Comparison of ENCODE assay signal across 8 mouse cellular contexts in genomic region chr12:38788621-38789020, GRCm38 (mm10). TPM values are rescaled to one million over a fixed set of nuclear protein-coding genes. Genes with fewer than 3 reads are reported as not detected.
DNase-seq lines count a peak whose midpoint lies in the region; ATAC-seq lines count a peak whose summit lies in the region.

No protein-coding gene starts in this region.

- 40% methylated on average over 6 of the region's 6 CpGs for WGBS in liver, embryonic 16.5 days (ENCODE audit: insufficient replicate concordance)
- WGBS in liver, embryonic 11.5 days = 45% methylated on average over 6 of the region's 6 CpGs
- WGBS in embryonic facial prominence, embryonic 14.5 days = 14% methylated on average over 6 of the region's 6 CpGs
- 16% methylated on average over 6 of the region's 6 CpGs for WGBS in stomach, embryonic 14.5 days

- no peak overlapping the region for H3K27ac ChIP-seq in liver, embryonic 16.5 days (ENCODE audit: low read length)
- no peak overlapping the region for H3K27ac ChIP-seq in liver, embryonic 11.5 days (ENCODE audit: low read depth, low read length)
- peak overlapping the region; percentile 68 for H3K27ac ChIP-seq in embryonic facial prominence, embryonic 14.5 days (replicated peaks; ENCODE audit: low read depth, low read length)
- peak overlapping the region; percentile 12; the same call in 1 of the 2 replicates for H3K27ac ChIP-seq in stomach, embryonic 14.5 days (ENCODE audit: low read length)

- no peaks in the 10 kb centered on the region for H3K27me3 ChIP-seq in liver, embryonic 16.5 days (ENCODE audit: control insufficient read depth, insufficient read depth, low read depth, low read length)
- H3K27me3 ChIP-seq in liver, embryonic 11.5 days (replicated peaks; ENCODE audit: control insufficient read depth, insufficient read depth, low read length) = no peaks in the 10 kb centered on the region
- no peaks in the 10 kb centered on the region for H3K27me3 ChIP-seq in embryonic facial prominence, embryonic 14.5 days (replicated peaks; ENCODE audit: control insufficient read depth, insufficient read depth, low read length)
- H3K27me3 ChIP-seq in stomach, embryonic 14.5 days (ENCODE audit: control insufficient read depth, insufficient read depth, low read length) = no peaks in the 10 kb centered on the region

- no peaks in the 10 kb centered on the region for H3K9me3 ChIP-seq in liver, embryonic 16.5 days (replicated peaks; ENCODE audit: control insufficient read depth, low read length)
- no peaks in the 10 kb centered on the region for H3K9me3 ChIP-seq in liver, embryonic 11.5 days (ENCODE audit: control insufficient read depth, low read length)
- no peaks in the 10 kb centered on the region for H3K9me3 ChIP-seq in embryonic facial prominence, embryonic 14.5 days (ENCODE audit: control insufficient read depth, low read length)
- no peaks in the 10 kb centered on the region for H3K9me3 ChIP-seq in stomach, embryonic 14.5 days (ENCODE audit: control insufficient read depth, low read depth, low read length)

- H3K4me1 ChIP-seq in liver, embryonic 16.5 days (ENCODE audit: control insufficient read depth, low read depth, low read length) = no peaks in the 10 kb centered on the region
- H3K4me1 ChIP-seq in liver, embryonic 11.5 days (replicated peaks; ENCODE audit: control insufficient read depth, insufficient read depth, low read length) = no peaks in the 10 kb centered on the region
- H3K4me1 ChIP-seq in embryonic facial prominence, embryonic 14.5 days (ENCODE audit: control insufficient read depth, insufficient read depth, low read length) = peaks cover 12% of the 10 kb centered on the region
- H3K4me1 ChIP-seq in stomach, embryonic 14.5 days (ENCODE audit: control insufficient read depth, insufficient read depth, low read length) = peaks cover 8% of the 10 kb centered on the region; the same call in 1 of the 2 replicates

- H3K9ac ChIP-seq in liver, embryonic 16.5 days (ENCODE audit: low read depth, low read length) = no peak overlapping the region
- H3K9ac ChIP-seq in liver, embryonic 11.5 days (ENCODE audit: low read depth, low read length) = no peak overlapping the region
- H3K9ac ChIP-seq in embryonic facial prominence, embryonic 14.5 days (ENCODE audit: low read depth, low read length) = no peak overlapping the region
- H3K9ac ChIP-seq in stomach, embryonic 14.5 days (replicated peaks; ENCODE audit: low read depth, low read length) = no peak overlapping the region; the same call in 1 of the 2 replicates

- DNase-seq in liver, embryonic 11.5 days (ENCODE audit: low spot score) = no peak
- DNase-seq in adipocyte (ENCODE audit: low spot score) = peak; percentile 88
- peak; percentile 92 for DNase-seq in embryonic facial prominence, embryonic 14.5 days (ENCODE audit: low spot score)
- DNase-seq in heart, postnatal 10 days = peak; percentile 74 to 76
- DNase-seq in kidney, postnatal 36 days = peak; percentile 41 to 75
- no peak for DNase-seq in left cerebral cortex, adult 8-10 months (ENCODE audit: low spot score in 2 of 2)

- H3K4me3 ChIP-seq in liver, embryonic 16.5 days (ENCODE audit: low read depth, low read length) = no peak overlapping the region
- H3K4me3 ChIP-seq in liver, embryonic 11.5 days (ENCODE audit: low read depth, low read length) = no peak overlapping the region
- H3K4me3 ChIP-seq in embryonic facial prominence, embryonic 14.5 days (ENCODE audit: low read depth, low read length) = peak overlapping the region; percentile 6; the same call in 1 of the 2 replicates
- H3K4me3 ChIP-seq in stomach, embryonic 14.5 days (ENCODE audit: low read depth, low read length) = no peak overlapping the region

- H3K4me2 ChIP-seq in liver, embryonic 16.5 days (ENCODE audit: low read depth, low read length) = no peak overlapping the region
- no peak overlapping the region for H3K4me2 ChIP-seq in liver, embryonic 11.5 days
- H3K4me2 ChIP-seq in embryonic facial prominence, embryonic 14.5 days (ENCODE audit: low read depth, low read length) = peak overlapping the region; percentile 47
- peak overlapping the region; percentile 2; the same call in 1 of the 2 replicates for H3K4me2 ChIP-seq in stomach, embryonic 14.5 days (replicated peaks; ENCODE audit: low read depth, low read length)

- intact Hi-C loops in heart, postnatal 10 days (cut with DNase I) = loop anchor here (10.0 kb wide), 1 partner anchor 706 kb away; no protein-coding TSS in a partner anchor

- peak; percentile 51 for ATAC-seq in liver, embryonic 16.5 days (ENCODE audit: low read depth)
- no peak for ATAC-seq in liver, embryonic 11.5 days (replicated peaks; ENCODE audit: low FRiP score)
- ATAC-seq in embryonic facial prominence, embryonic 14.5 days (ENCODE audit: low read depth) = peak; percentile 95
- peak; percentile 92 for ATAC-seq in stomach, embryonic 14.5 days (ENCODE audit: insufficient number of reproducible peaks, insufficient read depth, low FRiP score, low read depth)

- no peaks in the 10 kb centered on the region for H3K36me3 ChIP-seq in liver, embryonic 16.5 days (ENCODE audit: control insufficient read depth, insufficient read depth)
- H3K36me3 ChIP-seq in liver, embryonic 11.5 days (ENCODE audit: control insufficient read depth, insufficient read depth, low read length) = no peaks in the 10 kb centered on the region
- no peaks in the 10 kb centered on the region for H3K36me3 ChIP-seq in embryonic facial prominence, embryonic 14.5 days (ENCODE audit: control insufficient read depth, insufficient read depth, low read length)
- H3K36me3 ChIP-seq in stomach, embryonic 14.5 days (ENCODE audit: control insufficient read depth, insufficient read depth, low read length) = no peaks in the 10 kb centered on the region

RNA-seq across cellular contexts. Expression of gene Etv1, which starts 9.4 kb away (rescaled TPM):
- polyA plus RNA-seq in liver, embryonic 16.5 days (2015; fragmentation: Nextera tagmentation; extraction: Ambion mirVana) = 0.68 and 1.1 TPM in 2 replicates
- polyA plus RNA-seq in liver, embryonic 11.5 days (2014; fragmentation: Nextera tagmentation; extraction: Ambion mirVana) = 4.9 and 5.2 TPM in 2 replicates
- polyA plus RNA-seq in embryonic facial prominence, embryonic 14.5 days (2014; fragmentation: Nextera tagmentation; extraction: Ambion mirVana) = 22.6 and 22.8 TPM in 2 replicates
- 10 to 100 TPM; 15.2 to 16.5 TPM for total RNA-seq in heart, postnatal 10 days (2021)
- 60.2 and 61.6 TPM in 2 replicates for polyA plus RNA-seq in stomach, embryonic 14.5 days (2014; fragmentation: Nextera tagmentation; extraction: Ambion mirVana)
- total RNA-seq in left cerebral cortex, adult 8-10 months (2022) = 10 to 100 TPM; 56.8 to 70.4 (median 63.9) TPM

Comparison
In these comparisons a context has a peak if more than half of its experiments do, and no peak if none do; other contexts are left out.
1. H3K27ac ChIP-seq: peak in embryonic facial prominence, embryonic 14.5 days (single experiment) and stomach, embryonic 14.5 days (single experiment); none in liver, embryonic 16.5 days (single experiment) and liver, embryonic 11.5 days (single experiment).
2. H3K4me2 ChIP-seq: peak in embryonic facial prominence, embryonic 14.5 days (single experiment) and stomach, embryonic 14.5 days (single experiment); none in liver, embryonic 16.5 days (single experiment) and liver, embryonic 11.5 days (single experiment).
3. DNase-seq: peak in adipocyte (single experiment), embryonic facial prominence, embryonic 14.5 days (single experiment), heart, postnatal 10 days (2 of 2) and kidney, postnatal 36 days (2 of 2); none in liver, embryonic 11.5 days (single experiment) and left cerebral cortex, adult 8-10 months (0 of 2).